Mouse (Mus musculus): Measurements from ENCODE around the gene Dhdh.

DNA sequence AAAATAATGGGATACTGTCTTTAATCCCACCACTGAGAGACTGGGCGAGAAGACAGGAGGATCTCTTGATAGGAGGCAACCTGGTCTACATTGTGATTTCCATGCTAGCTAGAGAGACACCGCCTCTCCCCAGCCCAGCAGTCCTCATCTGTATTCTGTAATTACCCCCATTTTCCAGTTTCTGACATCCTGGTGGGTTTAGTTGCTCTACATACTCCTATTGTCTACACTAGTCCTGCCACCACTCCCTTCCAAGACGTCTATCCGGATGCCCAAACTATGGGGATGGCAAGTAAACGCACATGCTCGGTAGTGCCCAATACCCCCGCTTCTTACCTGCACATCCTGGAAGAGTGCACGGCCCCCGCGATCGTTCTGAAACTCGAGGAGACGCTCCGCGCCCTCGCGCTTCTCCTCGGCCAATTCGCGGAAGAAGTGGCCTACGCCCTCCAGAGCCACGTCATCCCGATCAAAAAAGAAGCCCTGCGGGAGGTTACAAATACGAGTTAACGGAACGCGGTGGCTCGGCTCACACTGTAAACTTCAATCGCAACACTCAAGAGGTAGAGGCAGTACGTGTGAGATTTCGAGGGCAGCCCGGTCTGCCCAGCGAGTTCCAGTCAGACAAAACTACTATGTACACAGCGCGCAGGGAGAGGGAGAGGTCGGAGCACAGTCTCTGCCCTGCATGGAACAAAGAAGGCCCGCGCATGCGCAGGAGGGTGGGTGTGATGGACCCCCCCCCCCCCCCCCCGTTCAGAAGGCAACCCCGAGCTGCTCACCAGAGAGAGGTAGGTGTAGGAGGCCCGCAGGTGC, 29.6 kb downstream of the Dhdh start:
- TF ChIP-seq TAL1 (conservative IDR thresholded peaks at IDR 0.05; ENCODE audit: low read depth, low read length): no peak
- TF ChIP-seq CTCF (IDR thresholded peaks at IDR 0.05; ENCODE audit: low read depth, low read length): no peak
- TF ChIP-seq GATA1 (IDR thresholded peaks at IDR 0.05; ENCODE audit: borderline replicate concordance, low read length): no peak
